Mouse (Mus musculus): ENCODE measurements around the gene Tomm7.
"Not testable (repeated sequence)": the region's sequence is repeated elsewhere in the genome, so short reads cannot be mapped to it uniquely, and the experiment has no call there.

Gene Tomm7

DNA sequence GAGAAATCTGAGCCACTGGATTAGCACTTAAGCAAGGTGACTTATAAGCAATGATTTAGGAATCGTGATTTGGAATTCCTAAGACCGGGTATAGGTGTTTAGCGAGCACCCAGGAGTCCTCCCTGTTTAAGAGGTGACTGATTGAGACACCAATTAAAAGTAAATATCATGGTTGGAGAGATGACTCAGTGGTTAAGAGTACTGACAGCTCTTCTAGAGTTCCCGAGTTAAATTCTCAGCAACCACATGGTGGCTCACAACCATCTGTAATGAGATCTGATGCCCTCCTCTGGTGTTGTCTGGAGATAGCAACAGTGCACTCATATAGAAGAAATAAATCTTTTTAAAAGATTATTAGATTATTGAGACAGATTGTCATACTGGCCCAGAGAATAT is 7.2 kb upstream of the Tomm7 start:
- not testable (repeated sequence) for DNase-seq (ENCODE audit: low spot score in 2 of 2)

GRCm38 (mm10) chr5:23850345-23851159 is 6.6 kb upstream of the Tomm7 start:
- DNase-seq (ENCODE audit: low spot score in 2 of 2) = peak; percentile 87 to 94

DNA sequence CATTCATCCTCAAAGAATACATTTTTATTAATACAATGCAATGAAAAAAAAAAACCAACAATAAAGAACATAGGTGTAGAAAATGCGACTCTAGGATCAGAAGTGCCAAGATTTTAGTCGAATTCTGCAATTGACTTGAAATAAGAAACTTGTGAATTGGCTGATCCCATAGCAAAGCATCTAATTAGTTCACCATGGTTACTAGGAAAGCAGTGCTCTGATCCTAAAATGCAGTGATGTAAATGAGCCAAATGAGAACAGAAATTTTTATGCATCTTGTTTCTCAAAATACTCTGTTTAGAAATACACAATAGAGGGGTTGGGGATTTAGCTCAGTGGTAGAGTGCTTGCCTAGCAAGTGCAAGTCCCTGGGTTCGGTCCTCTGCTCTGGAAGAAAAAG is 1.2 kb upstream of the Tomm7 start:
- no peak for DNase-seq (ENCODE audit: low spot score in 2 of 2)

DNA sequence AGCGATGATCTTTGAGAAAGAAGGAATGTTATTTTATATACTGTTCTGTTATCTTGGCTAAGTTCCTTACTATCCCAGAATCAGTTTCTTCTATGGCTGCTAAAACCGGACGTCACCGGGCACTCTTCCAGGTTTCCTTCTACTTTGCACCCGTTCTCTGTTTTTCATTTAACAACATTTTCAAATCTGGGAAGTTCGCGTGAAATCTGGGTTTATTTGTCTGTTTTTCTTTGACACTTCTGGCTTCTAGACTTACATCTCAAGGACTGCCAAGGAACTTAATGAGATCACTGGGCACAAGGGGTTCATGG is 525 bp upstream of the Tomm7 start:
- DNase-seq (ENCODE audit: low spot score in 2 of 2) = no peak

- DNase-seq (ENCODE audit: low spot score in 2 of 2) = no peak
Observed at GRCm38 (mm10) chr5:23838158-23838557, 5.8 kb downstream of the Tomm7 start.

DNA sequence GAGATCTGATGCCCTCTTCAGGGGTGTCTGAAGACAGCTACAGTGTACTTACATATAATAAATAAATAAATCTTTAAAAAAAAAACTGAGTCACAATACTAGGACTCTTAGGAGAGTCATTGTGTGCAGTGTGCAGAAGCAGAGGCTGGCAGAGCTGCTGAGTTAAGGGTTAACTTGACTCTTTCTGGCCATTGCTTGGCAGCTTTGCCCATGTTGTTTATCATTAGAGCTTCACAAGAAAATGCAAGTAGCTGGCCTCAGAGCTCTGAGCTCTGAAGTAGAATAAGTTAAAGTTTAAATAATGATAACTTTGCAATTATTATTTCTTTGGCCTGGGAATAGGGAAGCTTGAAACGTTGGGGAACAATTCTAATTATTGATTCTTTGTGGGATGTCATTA is 8.3 kb downstream of the Tomm7 start:
- not testable (repeated sequence) for DNase-seq (ENCODE audit: low spot score in 2 of 2)

DNA sequence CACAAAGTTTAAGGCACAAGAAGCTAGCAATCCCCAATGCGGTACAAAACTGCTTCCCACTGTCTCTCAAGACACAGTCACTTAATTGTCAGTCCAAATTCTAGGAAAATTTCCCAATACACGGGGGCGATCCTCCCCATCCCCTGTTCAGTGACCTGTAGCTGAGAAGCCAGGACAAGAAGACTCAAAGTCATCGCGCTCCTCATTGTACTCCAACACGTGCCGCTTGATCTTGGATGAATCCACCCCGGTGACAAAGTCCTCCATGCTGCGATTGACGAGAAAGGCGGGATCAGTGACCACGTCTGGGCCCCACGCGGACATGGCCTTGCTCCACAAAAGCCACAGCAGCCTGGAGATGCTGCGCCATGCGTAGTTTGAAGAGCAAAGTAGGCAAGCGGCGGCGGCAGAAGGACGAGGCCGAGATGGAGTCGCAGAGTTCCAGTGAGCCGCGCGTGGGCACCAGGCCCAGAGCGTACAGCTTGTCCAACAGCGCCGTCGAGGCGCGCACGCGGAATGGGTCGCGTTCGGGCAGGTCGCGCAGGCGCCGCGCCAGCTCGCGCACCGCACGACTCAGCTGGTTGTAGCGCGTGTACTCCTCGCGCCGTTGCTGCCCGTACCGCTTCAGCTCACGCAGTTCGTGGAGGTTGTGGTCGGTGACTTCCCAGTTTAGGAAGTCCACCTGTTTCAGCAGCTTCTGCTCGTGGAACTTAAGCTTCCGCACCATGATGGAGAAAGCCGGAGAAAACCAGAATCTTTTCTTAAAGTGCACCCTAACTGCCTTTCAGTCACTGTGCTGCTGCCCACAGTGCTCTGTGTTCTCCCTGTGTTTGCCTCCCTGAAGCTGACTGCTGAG is 12.8 kb downstream of the Tomm7 start:
- peak in 1 of 2 experiments; percentile 24 for DNase-seq (ENCODE audit: low spot score in 2 of 2)

DNA sequence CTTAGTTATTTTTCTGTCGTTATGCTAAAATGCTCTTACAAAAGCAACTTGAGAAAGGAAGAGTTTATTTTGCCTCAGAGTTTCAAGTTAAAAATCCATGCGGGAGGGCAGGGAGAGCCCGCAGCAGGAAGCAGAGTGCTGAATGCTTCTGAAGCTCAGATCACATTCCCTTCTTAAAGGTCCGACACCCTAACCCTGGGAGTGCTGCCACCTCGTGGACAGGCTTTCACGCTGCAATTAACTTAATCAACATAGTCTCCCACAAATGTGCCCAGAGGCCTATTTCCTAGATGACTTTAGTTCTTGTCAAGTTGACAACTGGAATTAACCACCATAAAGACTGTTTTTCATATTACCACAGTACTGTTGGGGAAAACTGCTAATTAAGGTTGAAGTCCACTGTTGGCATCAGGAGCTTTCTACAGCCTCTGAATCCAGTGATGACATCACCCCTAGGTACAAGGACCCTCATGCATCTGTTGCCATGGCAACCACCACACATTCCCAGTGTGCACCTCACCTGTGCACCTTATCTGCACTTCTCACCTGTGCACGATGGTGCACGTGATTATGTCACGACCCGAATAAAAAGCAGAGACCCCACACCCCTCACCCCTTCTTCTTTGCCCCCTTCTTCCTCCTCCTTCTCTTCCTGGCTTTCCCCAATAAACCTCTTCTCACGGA is 17.5 kb downstream of the Tomm7 start:
- peak; percentile 41 to 69 for DNase-seq (ENCODE audit: low spot score in 2 of 2)

DNA sequence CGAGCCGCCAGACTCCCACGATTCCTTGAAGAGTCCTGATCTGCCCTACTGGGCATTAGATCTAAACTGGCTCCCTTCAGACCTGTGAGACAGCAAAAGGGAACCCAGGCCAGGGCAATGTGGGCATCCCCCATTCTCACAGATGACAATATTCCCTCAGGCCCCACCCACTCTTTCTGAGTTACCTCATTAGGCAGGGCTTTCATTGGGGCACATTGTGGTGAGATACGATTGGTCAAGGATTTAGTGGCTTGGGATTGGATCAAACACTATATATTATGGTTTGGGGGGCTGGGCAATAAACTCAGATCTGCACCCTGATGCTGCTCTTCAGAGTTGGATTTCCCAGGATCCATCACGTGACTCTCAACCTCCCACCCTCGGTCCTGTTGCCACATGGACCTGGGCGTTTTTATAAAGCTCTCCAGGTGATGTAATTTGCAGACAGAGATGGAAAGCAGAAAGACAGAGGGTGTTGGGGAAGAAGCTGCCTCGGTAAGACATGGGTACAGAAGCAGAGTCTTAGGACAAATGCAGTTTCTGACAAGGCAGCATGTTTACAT is 19.7 kb downstream of the Tomm7 start:
- DNase-seq (ENCODE audit: low spot score in 2 of 2) = no peak

GRCm38 (mm10) chr5:23822306-23822705 is 21.7 kb downstream of the Tomm7 start:
- DNase-seq (ENCODE audit: low spot score in 2 of 2) = no peak

DNA sequence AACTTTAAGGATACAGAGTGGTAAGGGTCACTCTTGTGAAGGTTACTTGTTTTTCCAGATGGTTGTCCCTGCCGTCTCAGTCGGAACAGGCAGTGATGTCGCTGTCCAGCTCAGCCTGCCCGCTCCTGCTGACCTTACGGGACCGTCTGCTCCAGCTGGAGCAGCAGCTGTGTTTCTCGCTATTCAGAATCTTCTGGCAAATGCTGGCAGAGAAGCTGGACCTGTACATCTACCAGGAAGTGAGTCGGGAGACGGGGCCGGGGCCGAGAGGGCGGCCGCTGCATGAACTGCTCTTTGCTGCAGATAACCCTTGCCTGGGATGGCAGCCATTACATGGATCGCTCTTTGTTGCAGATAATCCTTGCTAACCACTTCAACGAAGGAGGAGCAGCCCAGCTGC is 27.3 kb downstream of the Tomm7 start:
- no peak for DNase-seq (ENCODE audit: low spot score in 2 of 2)

- no peak for DNase-seq (ENCODE audit: low spot score in 2 of 2)
Observed at GRCm38 (mm10) chr5:23814841-23815240, 29.1 kb downstream of the Tomm7 start.

GRCm38 (mm10) chr5:23792726-23793125 is 51.2 kb downstream of the Tomm7 start:
- DNase-seq (ENCODE audit: low spot score in 2 of 2) = no peak

DNA sequence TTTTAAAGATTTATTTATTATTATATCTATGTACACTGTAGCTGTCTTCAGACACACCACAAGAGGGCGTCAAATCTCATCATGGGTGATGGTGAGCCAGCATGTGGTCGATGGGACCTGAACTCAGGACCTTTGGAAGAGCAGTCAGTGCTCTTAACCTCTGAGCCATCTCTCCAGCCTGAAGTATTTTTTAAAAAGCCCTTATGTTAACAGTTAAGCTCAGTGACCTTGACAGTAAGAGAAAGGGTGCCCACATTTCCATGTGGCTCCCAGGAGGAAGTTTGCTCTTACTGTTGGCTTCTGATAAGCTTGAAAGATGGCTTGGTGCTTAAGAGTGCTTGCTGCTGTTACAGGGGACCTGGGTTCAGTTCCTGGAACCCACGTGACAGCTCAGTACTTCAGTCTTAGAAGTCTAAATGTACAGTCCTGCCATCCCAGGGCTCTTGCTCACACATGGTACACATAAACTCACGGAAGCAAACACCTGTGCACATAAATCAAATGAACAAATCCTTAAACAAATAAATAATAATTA is 54.8 kb downstream of the Tomm7 start:
- DNase-seq (ENCODE audit: low spot score in 2 of 2) = no peak
